Mouse (Mus musculus) layer of hippocampus, adult 18-20 months (tissue): ENCODE data around the gene Wars. TPM values are rescaled to one million over a fixed set of nuclear protein-coding genes. Genes with fewer than 3 reads are reported as not detected.

Experiments used
- DNase-seq, 2 experiments: peaks; one replicate each; pipeline ENCODE4 v3.0.0; 2022; ENCODE audit warnings: low spot score in 2 of 2
- long read RNA-seq: library from polyadenylated mRNA; stranded (forward); transcript quantifications from one replicate; pipeline ENCODE4 v2.0.0, GENCODE M21; 2021
- total RNA-seq, 2 experiments: library from RNA; stranded (reverse); gene quantifications; 2 replicates each; pipeline ENCODE4 v1.2.3; 2021

The Wars gene
- 10 to 100 TPM; 84.7 to 91.2 TPM for total RNA-seq
- long read RNA-seq, transcript Wars-201 (10 exons, 2,831 nt): major isoform, 214 of 234 reads
- long read RNA-seq, partial matches to known transcripts: 3 of 234 reads
- long read RNA-seq, other reads (novel, unspliced or antisense): 17 of 234 reads

- DNase-seq: peak; percentile 95 to 97
These were observed at the start of gene Wars for GRCm38 (mm10) chr12:108893715-108894431. TSS of gene Wars (minus strand) at chr12:108894174.

DNA sequence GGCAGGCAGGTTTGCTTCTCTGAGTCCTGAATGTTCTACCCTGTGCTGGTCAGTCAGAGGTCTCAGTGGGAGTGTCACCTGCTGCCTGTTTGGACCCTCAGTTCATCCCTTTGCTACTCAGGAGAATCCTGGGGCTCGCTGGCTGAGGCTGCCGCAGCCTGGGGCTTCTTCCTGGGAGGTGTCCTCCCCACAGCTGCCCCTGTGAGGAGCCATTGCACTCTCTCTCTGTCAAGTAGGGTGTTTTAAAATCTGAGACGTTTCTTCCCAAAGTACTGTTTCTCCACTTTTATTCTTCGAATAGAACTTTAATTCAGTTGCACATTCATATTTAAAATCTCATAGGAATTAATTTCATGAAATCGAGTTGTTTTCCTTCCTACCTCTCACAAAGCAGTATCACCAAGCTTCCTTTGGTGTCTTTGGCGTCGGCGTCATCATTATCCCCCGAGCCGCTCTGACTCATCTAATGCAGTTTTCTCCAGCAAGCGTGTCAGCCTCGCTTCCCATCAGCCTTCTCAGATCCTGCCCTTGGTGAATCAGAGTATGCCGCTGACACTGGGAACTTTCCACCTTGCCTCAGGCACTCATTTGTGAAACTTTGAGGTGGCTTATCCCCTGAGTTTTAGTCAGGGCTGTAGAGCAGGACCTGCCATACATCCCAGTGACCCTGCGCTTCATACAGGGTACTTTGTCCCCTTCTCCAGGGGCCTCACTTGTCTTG lies 48.4 kb upstream of the Wars start:
- DNase-seq: no peak

DNA sequence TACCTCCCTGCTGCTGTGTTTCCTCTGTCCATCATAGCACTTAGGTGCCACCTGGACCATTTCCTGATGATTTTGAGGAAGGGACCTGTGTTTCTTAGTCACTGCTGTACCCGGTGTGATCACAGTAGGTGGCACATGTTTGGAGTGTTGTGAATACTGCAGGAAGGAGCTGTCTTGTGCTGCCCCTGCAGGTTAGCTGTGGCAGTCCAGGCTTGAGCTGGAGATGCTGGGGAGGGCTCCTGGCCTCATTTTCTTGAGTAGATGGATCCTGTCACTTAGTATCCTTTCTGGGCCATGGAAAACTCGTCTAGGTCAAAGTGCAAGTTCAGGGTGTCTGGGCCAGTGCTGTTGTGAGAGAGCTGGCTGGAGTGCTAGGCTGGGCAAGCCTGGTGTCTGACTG lies 47.3 kb upstream of the Wars start:
- no peak for DNase-seq

- DNase-seq: no peak
These were observed 46.3 kb upstream of the Wars start for GRCm38 (mm10) chr12:108940255-108940654.

GRCm38 (mm10) chr12:108939317-108939716 lies 45.3 kb upstream of the Wars start:
- no peak for DNase-seq

- no peak for DNase-seq
These were observed 44.9 kb upstream of the Wars start for GRCm38 (mm10) chr12:108938844-108939243.

GRCm38 (mm10) chr12:108937506-108937905 lies 43.5 kb upstream of the Wars start:
- no peak for DNase-seq

DNA sequence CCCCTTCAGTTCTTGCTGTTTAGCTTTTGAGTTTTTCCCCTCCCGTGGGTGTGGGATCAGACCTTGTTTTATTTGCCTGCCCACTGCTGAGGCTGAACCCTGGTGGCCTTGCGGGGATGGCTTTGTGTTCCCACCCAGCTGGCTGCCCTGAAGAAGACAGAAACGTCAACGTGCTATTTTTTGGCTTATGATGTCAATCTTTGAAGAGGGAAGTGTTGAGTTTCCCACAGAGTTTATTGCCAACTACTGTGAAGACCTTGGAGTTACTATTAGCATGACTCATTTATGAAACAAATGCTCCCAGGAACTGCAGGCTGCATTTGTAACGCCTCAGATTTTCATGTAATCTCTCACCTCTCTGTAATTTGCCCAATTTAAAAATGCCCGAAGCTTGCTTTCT lies 42.9 kb upstream of the Wars start:
- DNase-seq: no peak

GRCm38 (mm10) chr12:108934231-108934630 lies 40.3 kb upstream of the Wars start:
- no peak for DNase-seq

- DNase-seq: no peak
These were observed 38.1 kb upstream of the Wars start for GRCm38 (mm10) chr12:108932113-108932512.

DNA sequence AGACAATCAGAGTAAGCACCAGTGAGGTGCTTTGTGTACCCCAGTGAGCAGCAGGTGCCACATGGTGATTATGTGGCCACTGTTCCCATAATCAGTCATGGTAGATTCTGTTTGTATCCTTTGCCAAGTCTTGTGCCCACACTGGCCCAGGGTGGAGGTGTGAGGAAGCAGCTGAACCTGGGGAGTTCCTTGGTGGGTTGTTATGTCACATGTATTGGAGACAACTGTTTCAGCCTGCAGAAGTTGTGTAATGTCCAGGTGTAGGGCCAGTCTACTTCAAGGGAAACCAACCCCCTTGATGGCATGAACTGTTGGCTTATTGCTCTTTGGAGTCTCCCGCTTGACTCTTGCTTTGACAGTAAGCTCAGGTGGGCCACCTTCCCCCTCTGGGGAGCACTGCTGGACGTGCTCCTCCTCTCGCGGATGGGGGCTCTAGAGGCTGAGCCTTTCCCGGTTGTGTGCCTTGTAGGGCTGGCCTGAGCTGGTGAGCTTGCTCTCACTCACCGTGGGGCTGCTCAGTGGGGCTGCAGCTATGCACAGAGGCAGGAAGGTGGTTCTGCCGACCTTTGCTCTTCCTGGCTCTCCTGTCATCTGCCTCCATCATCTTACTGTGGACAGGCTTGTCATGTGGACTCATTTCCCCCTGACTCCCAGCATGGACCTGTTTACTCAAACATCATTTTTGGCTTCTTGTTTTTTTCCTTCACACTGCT lies 37.5 kb upstream of the Wars start:
- no peak for DNase-seq

GRCm38 (mm10) chr12:108929475-108929874 lies 35.5 kb upstream of the Wars start:
- no peak for DNase-seq

GRCm38 (mm10) chr12:108928249-108928648 lies 34.3 kb upstream of the Wars start:
- no peak for DNase-seq

GRCm38 (mm10) chr12:108926606-108927111 lies 32.7 kb upstream of the Wars start:
- no peak for DNase-seq

GRCm38 (mm10) chr12:108918753-108919152 lies 24.8 kb upstream of the Wars start:
- no peak for DNase-seq

GRCm38 (mm10) chr12:108917509-108917908 lies 23.5 kb upstream of the Wars start:
- no peak for DNase-seq

DNA sequence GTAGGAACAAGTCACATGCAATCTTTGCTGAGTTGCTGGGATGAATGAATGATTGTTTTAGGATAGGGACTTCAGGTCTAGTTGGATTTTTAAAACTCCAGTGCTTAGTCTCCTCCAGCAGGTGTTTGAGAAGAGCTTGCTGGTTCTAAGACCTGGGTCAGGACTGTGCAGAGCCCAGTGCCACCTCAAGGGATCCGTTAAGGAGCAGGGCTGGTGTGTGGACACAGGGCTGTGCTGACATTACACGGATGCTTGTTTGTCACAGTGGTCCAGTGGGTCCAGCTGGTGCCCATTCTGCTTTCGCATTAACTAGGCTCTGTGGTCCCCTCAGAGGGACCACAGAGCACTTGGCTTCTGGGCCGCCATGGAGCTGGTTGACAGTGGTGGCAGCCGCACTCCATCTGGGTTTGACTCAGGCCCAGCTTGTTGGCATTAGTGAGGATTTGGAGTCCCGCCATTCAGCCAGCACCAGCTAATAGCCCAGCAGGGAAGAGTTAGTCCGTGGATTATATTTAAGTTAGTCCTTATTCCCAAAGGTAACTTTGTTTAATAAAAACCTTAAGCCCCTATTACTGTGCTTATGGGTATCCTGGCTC lies 22.6 kb upstream of the Wars start:
- DNase-seq: peak in 1 of 2 experiments; percentile 51

DNA sequence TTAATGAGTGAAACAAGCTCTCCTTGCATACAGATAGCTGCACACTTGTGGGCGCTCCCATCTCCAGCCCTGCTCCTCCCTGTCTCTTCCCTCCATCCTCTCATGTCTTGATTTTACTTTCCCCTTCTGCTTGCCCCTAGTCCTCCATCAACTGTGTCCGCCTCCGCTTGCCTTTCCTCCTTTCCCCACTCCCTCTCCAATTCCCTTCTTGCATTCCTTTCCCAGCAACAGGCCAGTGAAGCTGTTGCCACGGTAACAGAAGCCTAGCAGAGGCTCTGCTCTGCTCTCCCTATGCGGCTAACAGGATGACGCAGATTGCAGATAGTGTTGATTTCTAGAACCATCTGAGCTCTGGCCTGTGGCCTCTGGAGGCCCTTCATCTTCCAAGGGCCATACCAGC lies 21.9 kb upstream of the Wars start:
- DNase-seq: peak; percentile 79 to 82

GRCm38 (mm10) chr12:108914709-108915340 lies 20.9 kb upstream of the Wars start:
- DNase-seq: peak in 1 of 2 experiments; percentile 17

DNA sequence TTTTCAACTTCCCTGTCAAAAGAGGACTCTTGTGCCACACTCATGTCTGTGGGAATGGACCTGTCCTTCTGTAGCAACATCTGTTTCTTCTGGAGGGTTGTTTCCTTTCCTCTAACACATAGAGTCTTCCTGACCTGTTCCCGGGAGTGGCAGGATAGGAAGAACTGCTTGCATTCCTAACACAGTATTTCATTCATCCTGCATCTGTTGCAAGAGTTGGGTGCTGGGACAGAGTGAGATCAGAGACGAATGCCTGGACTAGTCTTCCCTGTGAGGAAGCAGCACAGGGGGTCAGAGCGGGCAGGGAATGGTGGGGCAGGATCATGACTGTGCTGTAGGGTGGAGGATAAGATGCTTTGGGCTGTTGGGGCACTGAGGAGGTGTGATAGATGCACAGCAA lies 20.2 kb upstream of the Wars start:
- DNase-seq: peak in 1 of 2 experiments; percentile 16

DNA sequence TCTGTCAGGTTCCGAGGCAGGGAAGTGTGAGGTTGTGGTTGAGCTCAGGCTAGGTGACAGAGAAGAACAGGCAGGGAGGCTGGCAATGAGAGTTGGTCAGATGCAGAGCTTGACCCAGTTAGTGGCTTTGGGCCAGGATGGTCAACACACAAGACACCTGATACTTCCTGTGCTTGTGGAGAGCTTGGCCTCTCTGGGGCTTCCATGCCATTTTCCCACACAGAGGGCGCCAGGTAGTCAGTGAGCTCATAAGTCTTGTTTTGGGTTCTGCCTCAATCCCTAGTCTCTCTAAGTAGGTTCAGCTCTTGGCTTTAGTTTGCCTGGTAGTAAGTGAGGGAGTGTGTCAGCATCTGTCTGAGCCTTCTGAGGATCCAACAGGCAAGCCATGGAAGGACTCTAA lies 18.5 kb upstream of the Wars start:
- no peak for DNase-seq
